Mouse (Mus musculus) cerebellum, adult 18-20 months (tissue): ENCODE data around the gene Pcdh9.
A peak's percentile ranks its signal among the peaks of the same experiment; 100 is the strongest.

Source experiments
- DNase-seq, 2 experiments: peaks; one replicate each; pipeline ENCODE4 v3.0.0; 2021

Gene Pcdh9

GRCm38 (mm10) chr14:93545575-93545974 lies 344.9 kb downstream of the Pcdh9 start:
- no peak for DNase-seq

- peak; percentile 42 to 64 for DNase-seq
Observed at GRCm38 (mm10) chr14:93543970-93544627, 346.4 kb downstream of the Pcdh9 start.

- DNase-seq: peak; percentile 36 to 45
Observed at GRCm38 (mm10) chr14:93543561-93543960, 346.9 kb downstream of the Pcdh9 start.

- no peak for DNase-seq
Observed at GRCm38 (mm10) chr14:93534928-93535327, 355.6 kb downstream of the Pcdh9 start.

GRCm38 (mm10) chr14:93523430-93523829 lies 367.0 kb downstream of the Pcdh9 start:
- DNase-seq: no peak

GRCm38 (mm10) chr14:93520166-93520565 lies 370.3 kb downstream of the Pcdh9 start:
- DNase-seq: peak in 1 of 2 experiments; percentile 16

- no peak for DNase-seq
Observed at GRCm38 (mm10) chr14:93516679-93517078, 373.8 kb downstream of the Pcdh9 start.

GRCm38 (mm10) chr14:93506107-93506506 lies 384.4 kb downstream of the Pcdh9 start:
- no peak for DNase-seq

- DNase-seq: peak; percentile 89
Observed at GRCm38 (mm10) chr14:93498813-93499690, 391.4 kb downstream of the Pcdh9 start.

- peak; percentile 79 to 82 for DNase-seq
Observed at GRCm38 (mm10) chr14:93474991-93475390, 415.5 kb downstream of the Pcdh9 start.

- DNase-seq: no peak
Observed at GRCm38 (mm10) chr14:93472494-93472893, 418.0 kb downstream of the Pcdh9 start.

GRCm38 (mm10) chr14:93463360-93463892 lies 427.1 kb downstream of the Pcdh9 start:
- peak in 1 of 2 experiments; percentile 13 for DNase-seq

GRCm38 (mm10) chr14:93450930-93451665 lies 439.4 kb downstream of the Pcdh9 start:
- DNase-seq: no peak

- DNase-seq: no peak
Observed at GRCm38 (mm10) chr14:93441852-93442251, 448.6 kb downstream of the Pcdh9 start.

GRCm38 (mm10) chr14:93437226-93437625 lies 453.3 kb downstream of the Pcdh9 start:
- peak; percentile 20 to 36 for DNase-seq

- peak; percentile 19 to 21 for DNase-seq
Observed at GRCm38 (mm10) chr14:93416752-93417151, 473.7 kb downstream of the Pcdh9 start.

- peak; percentile 31 to 47 for DNase-seq
Observed at GRCm38 (mm10) chr14:93415496-93415895, 475.0 kb downstream of the Pcdh9 start.

GRCm38 (mm10) chr14:93409314-93409713 lies 481.2 kb downstream of the Pcdh9 start:
- no peak for DNase-seq

GRCm38 (mm10) chr14:93407747-93408146 lies 482.7 kb downstream of the Pcdh9 start:
- no peak for DNase-seq

- DNase-seq: no peak
Observed at GRCm38 (mm10) chr14:93385090-93385489, 505.4 kb downstream of the Pcdh9 start.

GRCm38 (mm10) chr14:93381163-93381562 lies 509.3 kb downstream of the Pcdh9 start:
- DNase-seq: peak; percentile 28 to 38

GRCm38 (mm10) chr14:93380757-93381156 lies 509.7 kb downstream of the Pcdh9 start:
- DNase-seq: no peak

- no peak for DNase-seq
Observed at GRCm38 (mm10) chr14:93376159-93376558, 514.3 kb downstream of the Pcdh9 start.
